Mouse (Mus musculus) olfactory bulb, adult 2 months (tissue): ENCODE measurements around the gene Bcas3. TPM values are rescaled to one million over a fixed set of nuclear protein-coding genes. Genes with fewer than 3 reads are reported as not detected.

Experiments used
- H3K27ac ChIP-seq: fragments of 200-500 bp; 2 replicates; pipeline ENCODE4 v1.5.1; 2012; ENCODE audit warnings: low read depth, low read length; ENCODE audit not compliant: insufficient read depth
- H3K4me1 ChIP-seq: fragments of 200-500 bp; 2 replicates; pipeline ENCODE4 v1.6.1; 2012; ENCODE audit warnings: low read length; ENCODE audit not compliant: control insufficient read depth, insufficient read depth
- H3K4me3 ChIP-seq: fragments of 200-500 bp; 2 replicates; pipeline ENCODE4 v1.5.1; 2012; ENCODE audit warnings: mild to moderate bottlenecking, low read depth, low read length, moderate library complexity; ENCODE audit not compliant: insufficient read depth
- CTCF ChIP-seq: fragments of 200-500 bp; IDR thresholded peaks from 2 replicates; pipeline ENCODE4 v1.5.1; 2012; ENCODE audit warnings: low read depth, mild to moderate bottlenecking, low read length, moderate library complexity; ENCODE audit not compliant: insufficient read depth
- POLR2A ChIP-seq: fragments of 200-500 bp; IDR thresholded peaks from 2 replicates; pipeline ENCODE4 v1.6.1; 2012; ENCODE audit warnings: mild to moderate bottlenecking, low read depth, low read length, moderate library complexity; ENCODE audit not compliant: insufficient read depth
- WGBS: fragments of 180-500 bp; shearing (Covaris S2); methylation state at CpG from one replicate; pipeline ENCODE4 v1.1.7; 2018; 5-methylcytosine and 5-hydroxymethylcytosine counted together
- polyA plus RNA-seq: library from polyadenylated mRNA; stranded (reverse); fragments of >200 nt; gene quantifications from 2 replicates; pipeline ENCODE4 v1.2.4, GENCODE M21; 2012; ENCODE audit warnings: low replicate concordance; ENCODE audit not compliant: missing spikeins, insufficient read depth, insufficient read length

The Bcas3 gene
- polyA plus RNA-seq, 1 experiment = not detected

DNA sequence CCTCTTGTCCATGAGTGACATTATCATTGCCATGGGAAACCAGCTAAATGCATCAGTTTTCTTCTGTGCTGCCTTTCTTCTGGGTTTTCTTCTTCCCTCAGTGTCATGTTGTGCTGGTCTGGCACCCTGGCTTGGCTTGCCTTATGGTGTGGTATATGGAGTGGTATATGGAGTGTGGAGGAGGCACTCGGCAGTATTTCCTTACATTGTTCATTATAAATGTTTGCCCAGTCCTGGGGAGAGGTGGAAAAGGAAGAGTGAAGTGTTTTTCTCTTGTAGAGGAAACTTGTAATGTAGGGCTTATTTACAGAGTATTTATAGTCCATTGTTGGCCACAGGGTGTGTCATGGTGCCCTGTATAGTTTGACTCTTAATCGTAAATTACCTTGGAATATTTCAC lies 212.1 kb downstream of the Bcas3 start:
- no peaks in the 10 kb centered on the region for H3K4me1 ChIP-seq
- no peak overlapping the region for H3K27ac ChIP-seq
- TF ChIP-seq POLR2A = no peak
- TF ChIP-seq CTCF = no peak
- no peak overlapping the region for H3K4me3 ChIP-seq
- 87% methylated on average over 2 of the region's 2 CpGs for WGBS

DNA sequence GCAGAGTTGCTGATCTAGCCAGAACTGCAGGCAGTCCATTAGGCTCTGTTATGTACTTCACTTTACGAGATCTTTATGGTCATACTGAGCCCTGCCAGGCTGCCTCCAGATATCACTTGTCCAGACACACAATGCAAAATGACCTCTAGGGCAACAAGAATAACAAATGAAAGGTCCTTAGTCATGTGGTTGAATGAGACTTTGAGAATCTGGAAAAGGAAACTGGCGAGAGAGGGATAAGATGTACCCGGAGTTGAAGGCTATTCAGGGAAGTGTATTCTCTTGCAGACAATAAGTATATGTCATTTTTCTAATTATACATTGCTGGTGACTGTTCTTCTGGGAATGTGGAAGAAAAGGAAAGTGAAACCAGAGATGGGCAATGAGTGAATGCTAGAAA lies 218.1 kb downstream of the Bcas3 start:
- H3K27ac ChIP-seq = no peak overlapping the region
- no peak overlapping the region for H3K4me3 ChIP-seq
- H3K4me1 ChIP-seq = no peaks in the 10 kb centered on the region
- WGBS = 72% methylated on average over 3 of the region's 3 CpGs
- no peak for TF ChIP-seq CTCF
- no peak for TF ChIP-seq POLR2A

DNA sequence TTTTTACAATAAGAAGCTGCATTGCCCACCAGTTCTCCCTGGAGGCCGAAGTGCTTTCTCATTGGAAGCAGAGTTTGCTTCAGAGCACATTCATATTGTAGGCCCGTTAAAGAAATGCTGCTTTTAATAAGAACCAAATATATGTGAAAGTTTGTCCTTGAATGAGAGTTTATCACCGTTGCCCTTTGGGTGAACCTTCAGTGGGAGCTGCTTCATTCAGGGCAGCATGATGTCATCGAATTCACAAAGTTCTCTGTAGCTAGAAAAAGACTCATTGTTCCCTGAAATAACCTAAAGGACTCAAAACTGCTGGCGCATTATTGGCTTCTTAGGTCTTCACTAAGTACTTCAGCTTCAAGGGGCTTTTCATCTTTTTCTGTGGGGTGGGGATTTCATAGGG lies 219.0 kb downstream of the Bcas3 start:
- no peak overlapping the region for H3K27ac ChIP-seq
- H3K4me1 ChIP-seq = no peaks in the 10 kb centered on the region
- TF ChIP-seq POLR2A = no peak
- TF ChIP-seq CTCF = no peak
- no peak overlapping the region for H3K4me3 ChIP-seq
- WGBS = 36% methylated on average over 5 of the region's 5 CpGs

DNA sequence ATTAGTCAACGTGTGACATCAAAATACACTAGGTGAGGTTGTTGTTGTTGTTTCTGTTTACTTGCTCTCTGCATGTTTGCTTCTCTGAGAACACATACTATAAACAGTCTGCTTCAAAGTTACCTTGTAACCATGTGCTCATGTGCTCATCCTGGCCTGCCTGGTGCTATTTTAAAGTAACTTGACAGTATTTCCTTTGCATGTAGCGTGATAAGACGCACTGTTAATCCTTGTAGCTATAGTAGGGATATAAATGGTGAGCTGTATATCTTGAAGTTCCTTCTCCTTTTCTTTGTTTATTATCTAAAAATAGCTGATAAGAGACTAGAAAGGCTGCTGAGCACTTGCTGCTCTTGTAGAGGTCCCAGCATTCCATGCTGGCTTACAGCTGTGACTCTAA lies 219.6 kb downstream of the Bcas3 start:
- 65% methylated on average over 3 of the region's 3 CpGs for WGBS
- Histone ChIP-seq H3K4me3 (no peak overlapping the region), H3K27ac (no peak overlapping the region), H3K4me1 (no peaks in the 10 kb centered on the region)
- TF ChIP-seq CTCF (no peak), POLR2A (no peak)

DNA sequence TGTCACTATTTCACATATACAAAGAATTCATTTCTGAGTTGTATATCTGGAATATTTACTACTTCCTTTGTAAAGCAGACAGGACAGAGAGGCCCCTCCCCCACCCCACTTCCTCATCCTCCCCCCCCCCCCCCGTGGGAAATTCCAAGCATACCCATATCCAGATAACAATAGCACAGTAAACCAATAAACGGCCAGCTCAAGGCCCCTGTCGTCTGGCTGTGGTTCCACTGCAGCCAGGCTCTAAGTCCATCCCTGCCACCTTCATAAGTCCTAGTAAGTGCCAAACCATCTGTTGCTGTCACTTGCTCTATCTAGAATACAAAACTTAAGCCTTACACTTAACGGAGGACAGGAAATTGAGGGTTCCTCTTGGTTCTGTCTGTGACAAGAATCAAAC lies 221.5 kb downstream of the Bcas3 start:
- 37% methylated on average over 4 of the region's 4 CpGs for WGBS
- TF ChIP-seq POLR2A (no peak), CTCF (no peak)
- Histone ChIP-seq H3K4me3 (no peak overlapping the region), H3K27ac (no peak overlapping the region), H3K4me1 (0 out of 2 replicates have a peak, but pooled peaks cover 2% of the 10 kb centered on the region)

DNA sequence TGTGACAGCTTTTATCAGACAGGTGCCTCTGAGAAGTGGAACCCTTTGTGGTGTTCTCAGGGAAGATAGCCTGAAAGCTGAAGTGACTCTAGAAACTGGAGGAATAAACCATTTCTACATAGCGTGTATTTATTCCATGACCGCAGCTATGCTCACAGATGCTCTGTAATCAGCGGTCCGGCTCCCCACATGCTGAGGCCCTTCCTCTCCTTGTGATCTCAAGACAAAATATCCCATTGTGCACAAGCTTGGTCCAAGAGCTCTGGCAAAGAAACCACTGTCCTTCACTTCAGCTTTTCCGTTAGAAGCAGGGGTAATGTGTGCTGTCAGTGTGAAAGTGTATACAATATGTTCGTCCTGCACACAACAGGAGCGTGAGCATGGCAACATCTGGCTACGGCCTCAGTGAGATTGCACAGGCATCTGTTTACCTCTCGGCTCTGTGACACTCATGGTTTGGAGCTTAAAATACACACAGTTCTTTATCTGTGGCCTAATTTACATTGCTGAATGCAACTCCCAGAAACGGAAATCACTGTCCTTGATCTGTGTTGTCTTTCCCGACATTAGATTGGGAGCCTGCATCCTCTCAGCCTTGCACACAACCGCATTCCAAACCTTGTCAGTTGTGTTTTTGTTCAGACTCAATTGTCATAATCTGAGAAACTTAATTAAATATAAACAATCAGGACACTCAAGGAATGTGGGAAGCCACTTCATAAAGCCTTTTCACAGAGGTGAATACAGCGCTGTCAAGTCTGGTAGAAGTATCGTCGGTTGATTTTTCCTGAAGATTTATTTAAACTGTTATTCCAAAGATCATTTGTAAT lies 225.1 kb downstream of the Bcas3 start:
- 56% methylated on average over 15 of the region's 15 CpGs for WGBS
- no peak for TF ChIP-seq POLR2A
- no peak for TF ChIP-seq CTCF
- Histone ChIP-seq H3K27ac (peak overlapping the region; percentile 70), H3K4me3 (no peak overlapping the region), H3K4me1 (0 out of 2 replicates have a peak, but pooled peaks cover 2% of the 10 kb centered on the region)

DNA sequence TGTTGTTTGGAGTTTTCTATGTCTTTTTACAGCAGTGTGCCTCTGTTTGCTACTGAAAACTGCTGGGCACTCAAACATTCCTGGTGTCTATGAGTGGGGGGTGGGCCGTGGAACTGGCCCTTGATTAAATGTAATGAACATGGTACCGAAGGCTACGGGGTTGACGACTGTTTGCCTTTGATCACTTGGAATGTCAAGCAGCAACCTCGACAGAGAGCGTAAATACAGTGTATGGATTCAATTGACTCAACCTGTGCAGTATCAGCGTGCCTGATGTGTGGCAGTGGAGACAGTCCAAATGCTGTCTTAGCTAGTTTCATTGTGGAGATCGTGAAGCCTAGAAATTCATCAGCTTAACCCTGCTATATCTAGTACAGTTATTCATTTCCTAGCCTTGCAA lies 231.1 kb downstream of the Bcas3 start:
- Histone ChIP-seq H3K27ac (no peak overlapping the region), H3K4me3 (no peak overlapping the region), H3K4me1 (no peaks in the 10 kb centered on the region)
- TF ChIP-seq POLR2A (no peak), CTCF (no peak)
- 75% methylated on average over 8 of the region's 8 CpGs for WGBS

DNA sequence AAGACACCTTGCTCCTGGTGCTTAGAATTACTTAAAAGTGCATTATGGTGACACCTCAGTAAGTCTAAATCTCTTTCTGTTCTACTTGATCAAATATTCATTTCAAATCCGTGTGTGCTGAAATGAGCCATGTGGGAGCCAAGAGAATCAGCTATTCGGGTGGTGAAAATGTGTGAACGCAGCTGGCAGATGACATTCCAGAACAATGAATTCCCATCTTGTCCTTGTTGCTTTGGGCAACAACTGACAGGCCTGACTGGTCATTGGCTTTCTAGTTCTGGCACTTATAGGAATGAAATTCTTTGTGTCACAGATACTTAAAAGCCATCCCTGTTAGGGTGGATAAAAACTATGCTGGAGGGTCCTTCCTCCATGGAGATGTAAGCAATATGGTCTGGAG lies 240.7 kb downstream of the Bcas3 start:
- Histone ChIP-seq H3K4me3 (no peak overlapping the region), H3K4me1 (no peaks in the 10 kb centered on the region), H3K27ac (no peak overlapping the region)
- WGBS = 83% methylated on average over 3 of the region's 3 CpGs
- TF ChIP-seq POLR2A (no peak), CTCF (no peak)

DNA sequence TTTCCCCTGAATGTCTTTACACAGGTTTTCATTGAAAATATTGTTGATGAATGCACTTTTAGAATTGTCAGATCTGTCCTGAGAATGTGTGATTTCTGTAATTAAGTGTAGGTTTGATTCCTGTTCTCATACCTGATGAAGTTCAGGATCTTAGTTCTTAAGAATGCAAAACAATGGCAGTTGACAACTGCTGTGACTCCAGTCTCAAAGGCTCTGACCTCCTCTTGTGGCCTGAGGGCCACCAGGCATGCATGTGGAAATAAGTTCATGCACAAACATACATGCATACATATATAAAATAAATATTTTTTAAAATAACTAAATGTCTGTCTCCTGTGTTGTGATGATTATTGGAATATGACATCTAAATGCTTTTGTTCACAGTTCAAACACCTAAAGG lies 246.3 kb downstream of the Bcas3 start:
- H3K27ac ChIP-seq = no peak overlapping the region
- no peak overlapping the region for H3K4me3 ChIP-seq
- no peak for TF ChIP-seq CTCF
- H3K4me1 ChIP-seq = no peaks in the 10 kb centered on the region
